Mouse (Mus musculus) hematopoietic stem cell, adult 5-6 weeks (primary cell): ENCODE measurements around the gene Lyrm2. TPM values are rescaled to one million over a fixed set of nuclear protein-coding genes. Genes with fewer than 3 reads are reported as not detected.

Experiments used
- ATAC-seq, 2 experiments: fragments of 125-278 bp in 1 of 2; replicated peaks in 1 of 2; 2 replicates each; pipeline ENCODE4 v1.8.0; 2016 to 2017; ENCODE audit warnings: inconsistent platforms in 2 of 2, mild to moderate bottlenecking in 2 of 2, moderate number of reproducible peaks in 2 of 2, low read depth in 1 of 2, moderate TSS enrichment in 1 of 2; ENCODE audit not compliant: low FRiP score in 2 of 2, poor library complexity in 2 of 2, severe bottlenecking in 2 of 2, insufficient read depth in 1 of 2, low TSS enrichment in 1 of 2
- total RNA-seq: library from RNA; stranded (forward); fragments of 172-1452, 232-1000 nt; gene quantifications from 2 replicates; pipeline ENCODE4 v1.2.3, GENCODE M21; 2017

The Lyrm2 gene
- total RNA-seq: 57.4 and 69.7 TPM in 2 replicates

DNA sequence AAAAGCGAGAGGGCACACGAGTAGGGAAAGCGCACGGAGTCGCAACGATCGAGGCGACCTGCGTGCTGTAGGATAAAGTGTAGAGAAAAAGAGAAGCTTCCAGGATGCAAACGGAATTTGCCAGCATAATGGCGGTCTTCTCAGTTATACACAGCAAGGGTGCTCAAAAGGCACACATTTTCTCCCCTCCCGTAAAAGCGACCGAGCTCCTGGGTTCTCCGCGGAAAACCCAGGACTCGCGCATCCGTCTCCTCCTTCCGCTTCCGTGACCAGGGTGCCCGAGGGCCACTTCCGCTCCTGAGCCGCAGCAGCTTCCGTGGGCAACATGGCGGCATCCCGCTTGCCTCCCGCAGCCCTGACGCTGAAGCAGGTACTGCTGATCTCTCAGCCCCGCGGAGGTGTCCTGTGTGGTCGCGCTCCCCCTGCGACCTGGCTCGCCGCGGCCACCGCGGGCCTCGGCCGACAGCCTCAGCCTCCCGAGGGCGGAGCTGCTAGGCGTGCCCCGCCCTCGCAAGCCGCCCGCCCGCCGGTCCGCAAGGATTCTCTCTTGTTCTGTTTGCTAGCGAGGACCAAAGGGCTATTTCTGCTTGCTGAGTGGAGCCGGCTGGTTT, at the start of gene Lyrm2:
TSS of gene Lyrm2 (plus strand) at position 288 of the 611 bp plus-strand sequence.
- ATAC-seq: peak; percentile 91 to 99

DNA sequence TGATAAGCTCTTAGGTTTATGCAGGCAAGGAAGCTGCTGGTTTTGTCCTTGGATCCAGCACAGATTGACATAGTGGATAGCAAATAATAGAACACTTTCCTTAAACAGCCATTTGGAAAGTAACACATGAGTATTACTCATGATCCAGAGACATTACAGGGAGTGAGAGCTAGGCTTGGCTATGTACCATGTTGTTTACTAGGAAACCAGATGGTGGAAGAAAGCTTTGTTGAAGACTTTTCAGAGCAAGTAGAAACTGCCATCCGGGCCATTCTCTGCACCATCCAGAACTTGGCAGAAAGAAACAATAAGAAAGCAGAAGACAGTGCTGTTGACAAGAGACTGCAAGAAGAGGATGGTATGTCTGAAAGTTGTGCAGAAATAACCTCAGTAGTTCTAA, 49.3 kb upstream of the Lyrm2 start:
- ATAC-seq: no peak

DNA sequence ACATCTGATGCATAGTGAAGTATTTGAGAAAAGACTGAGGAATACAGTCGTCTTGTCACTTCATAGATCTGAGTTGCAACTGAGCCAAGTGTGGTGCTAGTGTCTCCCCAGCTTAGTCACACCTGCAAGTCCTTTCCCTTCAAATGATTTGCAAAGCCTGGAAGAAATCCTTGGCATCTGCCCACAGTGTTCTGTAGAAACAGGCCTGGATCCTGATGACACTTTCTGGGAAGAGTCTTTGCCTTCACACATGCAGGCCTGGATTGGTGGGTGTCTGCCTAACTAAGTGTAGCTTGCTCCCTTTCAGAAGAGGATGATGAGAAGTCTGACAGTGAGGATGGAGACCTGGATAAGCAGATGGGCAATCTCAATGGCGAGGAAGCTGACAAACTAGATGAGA, 42.6 kb upstream of the Lyrm2 start:
- ATAC-seq: no peak

DNA sequence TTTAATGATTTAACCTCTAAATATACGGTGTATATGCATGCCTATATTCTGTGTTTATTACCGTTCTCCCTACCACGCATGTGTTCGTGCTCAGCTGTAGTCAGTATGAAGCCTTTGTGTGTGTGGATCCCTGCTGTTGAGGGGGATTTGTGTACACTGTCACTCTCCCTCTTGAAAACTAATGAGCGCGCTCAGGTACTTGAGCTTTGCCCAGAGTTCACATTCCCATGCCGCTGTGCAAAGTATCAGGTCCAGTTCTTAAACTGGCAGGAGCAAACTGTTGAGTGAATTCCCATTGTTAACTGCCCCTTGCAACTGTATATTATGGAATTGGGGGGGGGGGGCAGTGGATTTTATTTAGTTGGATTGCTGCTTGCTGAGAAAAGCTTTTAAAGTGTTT, 32.6 kb upstream of the Lyrm2 start:
- no peak for ATAC-seq

DNA sequence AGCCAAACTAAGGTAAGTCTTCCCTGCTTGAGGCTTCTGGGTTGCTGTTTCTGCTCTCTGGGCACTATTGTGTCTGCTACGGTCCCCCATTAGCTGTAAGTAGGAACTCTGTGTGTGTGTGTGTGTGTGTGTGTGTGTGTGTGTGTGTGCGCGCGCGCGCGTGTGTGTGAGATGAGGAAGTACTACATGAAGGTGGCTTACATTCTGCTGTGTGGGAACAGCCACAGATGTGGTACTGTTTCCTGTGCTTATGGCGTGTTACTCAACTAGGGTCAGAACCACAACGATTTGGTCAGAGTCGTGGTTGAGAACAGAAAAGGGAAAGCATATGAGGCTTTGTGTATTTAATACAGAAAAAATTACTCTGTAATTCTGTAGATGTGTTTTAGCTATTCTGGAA, 32.0 kb upstream of the Lyrm2 start:
- ATAC-seq: peak; percentile 98 to 100

DNA sequence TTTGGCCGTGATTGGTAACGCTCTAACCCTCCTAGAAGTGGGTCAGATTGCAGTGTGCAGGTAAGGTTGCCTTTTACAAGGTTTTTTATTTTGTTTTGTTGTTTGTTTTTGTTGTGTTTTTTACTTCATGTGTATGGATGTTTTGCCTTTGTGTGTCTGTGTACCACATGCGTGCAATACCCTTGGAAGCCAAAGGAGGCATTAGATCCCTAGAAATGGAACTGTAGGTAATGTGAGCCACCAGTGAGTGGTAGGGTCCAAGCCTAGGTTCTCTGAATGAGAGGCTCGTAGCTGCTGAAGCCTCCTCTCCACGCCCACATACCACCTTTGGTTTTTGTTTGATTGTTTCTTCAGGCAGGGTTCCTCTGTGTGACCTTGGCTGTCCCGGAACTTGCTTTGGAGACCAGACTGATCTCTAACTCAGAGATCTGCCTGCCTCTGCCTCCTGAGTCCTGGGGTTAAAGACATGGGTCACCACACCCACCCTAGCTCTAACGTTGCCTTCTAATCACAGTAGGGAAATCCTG, 29.7 kb upstream of the Lyrm2 start:
- no peak for ATAC-seq

DNA sequence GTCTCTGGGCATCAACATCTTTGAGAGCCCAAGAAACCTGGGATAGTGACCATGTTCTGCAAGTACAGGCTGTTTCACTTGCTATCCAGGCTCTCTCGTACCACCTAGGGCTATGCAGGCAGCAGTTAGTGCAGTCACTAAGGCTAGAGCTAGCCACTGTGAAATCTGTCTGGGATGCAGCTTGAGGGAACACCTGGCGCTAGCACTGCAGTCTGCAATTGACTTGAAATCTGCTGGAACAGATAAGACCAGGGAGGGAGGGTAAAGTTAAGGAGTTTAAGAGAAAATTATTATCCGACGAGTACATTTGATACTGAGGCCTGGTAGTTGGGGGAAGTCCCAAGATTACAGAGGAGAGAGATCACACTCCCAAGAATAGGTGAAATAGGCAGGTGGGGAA, 20.1 kb upstream of the Lyrm2 start:
- no peak for ATAC-seq

DNA sequence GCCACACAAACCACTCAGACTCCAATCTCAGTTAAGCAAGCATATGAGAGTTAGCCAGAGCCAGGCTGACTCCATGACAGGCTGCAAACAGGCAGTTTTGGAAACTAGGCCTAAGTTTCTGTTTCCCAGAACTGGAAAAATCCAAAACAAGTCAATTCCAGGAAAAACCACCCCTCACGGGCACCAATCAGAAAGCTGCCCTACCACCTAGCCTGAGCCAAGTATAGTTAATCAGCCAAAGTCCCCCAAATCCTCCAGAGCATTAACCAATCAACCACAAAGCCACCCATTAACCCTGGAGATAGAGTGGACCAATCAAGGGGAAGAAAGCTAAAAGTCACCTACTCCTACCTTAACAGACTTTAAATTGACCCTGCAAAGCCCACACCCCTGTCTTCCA, 12.9 kb upstream of the Lyrm2 start:
- no peak for ATAC-seq

DNA sequence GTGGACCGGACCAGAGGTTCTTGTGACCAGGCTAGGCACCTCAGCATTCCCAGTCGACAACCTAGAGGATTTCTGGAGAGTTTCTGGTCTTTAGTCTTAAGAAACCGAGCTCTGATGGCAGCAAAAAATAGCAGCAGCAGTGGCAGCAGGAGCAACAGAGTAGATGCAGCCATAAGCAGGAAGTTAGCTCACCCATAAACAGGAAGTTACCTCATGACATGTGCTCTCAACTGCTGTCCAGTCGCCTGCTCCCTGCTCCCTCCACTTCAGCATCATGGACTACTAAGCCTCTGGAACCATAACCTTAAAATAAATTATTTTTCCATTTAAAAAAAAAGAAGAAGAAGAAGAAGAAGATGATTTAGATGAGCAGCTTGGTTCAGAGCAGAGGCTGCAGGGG, 11.0 kb upstream of the Lyrm2 start:
- ATAC-seq: no peak

DNA sequence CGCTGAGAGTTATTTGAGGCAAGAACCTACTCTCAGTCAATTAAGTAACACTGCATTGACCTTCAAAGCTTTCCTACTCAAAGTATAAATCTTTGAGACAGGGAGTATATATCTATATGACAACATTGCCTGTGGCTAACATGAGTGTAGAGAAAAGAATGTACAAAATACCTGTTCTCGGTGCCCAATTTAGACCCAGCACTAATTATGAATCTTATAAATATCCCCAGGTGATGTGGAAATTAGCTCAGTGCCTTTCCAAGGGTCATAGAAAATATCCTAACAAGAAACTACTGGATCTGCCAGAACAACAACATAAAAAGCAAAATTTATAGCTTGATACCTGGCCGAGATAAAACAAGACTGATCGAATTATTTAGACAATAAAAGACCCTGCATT, 1.1 kb upstream of the Lyrm2 start:
- no peak for ATAC-seq

DNA sequence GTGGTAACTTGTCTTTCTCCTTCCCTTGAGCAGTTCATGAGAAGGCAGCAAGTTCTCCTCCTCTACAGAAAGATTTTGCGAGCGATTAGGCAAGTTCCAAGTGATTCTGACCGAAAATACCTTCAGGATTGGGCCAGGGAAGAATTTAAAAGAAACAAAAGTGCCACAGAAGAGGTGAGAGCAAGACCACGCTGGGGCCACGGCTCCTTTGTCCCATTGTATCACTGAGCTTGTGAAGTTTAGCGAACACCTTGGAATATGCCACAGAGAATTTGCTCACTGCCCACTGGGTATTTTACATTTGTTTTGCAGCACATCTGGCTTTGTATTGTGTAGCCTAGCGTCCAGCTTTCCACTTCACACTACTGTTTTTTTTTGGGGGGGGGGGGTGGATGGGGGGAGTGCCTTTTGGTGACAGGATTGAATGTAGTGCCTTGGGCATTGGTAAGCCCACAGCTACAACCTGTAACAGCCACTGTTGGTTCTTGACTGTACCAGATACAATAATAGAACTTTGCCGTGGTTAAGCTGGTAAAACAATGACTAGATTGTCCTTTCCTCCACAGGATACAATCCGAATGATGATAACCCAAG, 621 bp downstream of the Lyrm2 start:
- 0 out of 4 replicates have a peak, but pooled peaks of 1 of the 2 experiments have one; percentile 11 for ATAC-seq

DNA sequence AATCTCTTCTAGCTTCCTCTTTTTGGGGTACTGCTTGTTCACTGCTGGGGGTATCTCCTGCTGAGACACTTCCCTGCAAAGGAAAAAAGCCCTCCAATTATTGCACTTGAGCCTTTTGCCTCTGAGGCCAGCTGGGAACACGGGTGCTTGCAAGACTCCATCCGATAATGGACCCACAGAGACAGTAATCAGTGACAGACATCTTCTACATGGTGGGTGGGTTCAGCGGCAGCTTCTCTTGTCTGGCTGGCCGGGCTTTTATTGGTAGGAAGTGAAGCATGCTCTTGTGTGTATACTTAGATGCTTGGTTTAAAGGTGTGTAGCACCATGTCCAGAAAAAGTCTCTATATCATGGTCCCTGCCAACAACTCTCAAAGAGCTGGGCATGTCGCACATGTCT, 17.4 kb downstream of the Lyrm2 start:
- ATAC-seq: no peak

DNA sequence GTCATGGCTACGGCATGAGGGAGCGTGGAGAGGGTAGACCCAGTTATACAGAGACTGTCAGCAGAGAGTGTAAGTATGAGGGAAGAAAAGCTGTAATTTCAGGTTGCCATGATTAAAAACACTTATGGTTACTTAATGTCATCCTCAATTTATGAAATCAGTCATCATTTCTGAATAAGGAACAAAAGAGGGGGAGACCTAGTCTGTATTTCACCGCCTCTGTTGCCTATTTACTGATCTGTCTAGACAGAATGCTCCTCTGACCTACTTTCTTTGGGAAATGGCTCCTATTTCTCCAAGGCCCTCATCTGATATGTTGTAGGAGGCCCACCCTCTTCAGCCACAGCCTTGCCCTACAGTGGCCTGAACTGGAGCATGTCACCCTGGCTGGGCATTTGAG, 20.6 kb downstream of the Lyrm2 start:
- ATAC-seq: no peak

DNA sequence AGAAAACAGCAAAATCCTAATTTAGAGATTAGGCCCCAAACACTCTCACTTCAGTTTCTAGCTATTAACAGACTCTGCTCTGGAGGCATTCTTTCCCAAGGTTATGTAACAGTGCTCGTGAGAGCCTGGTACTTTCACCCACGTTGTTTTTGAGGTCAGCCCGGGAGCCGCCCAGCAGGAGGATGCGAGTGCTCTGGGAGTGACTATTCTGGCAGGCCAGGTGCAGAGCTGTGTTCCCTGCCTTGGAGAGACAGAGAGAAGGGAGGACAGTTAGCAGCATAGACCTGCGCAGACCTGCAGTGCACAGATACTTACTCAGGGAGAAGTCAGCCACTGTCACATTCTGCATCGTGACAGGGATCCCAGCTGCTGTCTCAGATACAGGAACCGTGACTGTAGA, 24.2 kb downstream of the Lyrm2 start:
- ATAC-seq: no peak

DNA sequence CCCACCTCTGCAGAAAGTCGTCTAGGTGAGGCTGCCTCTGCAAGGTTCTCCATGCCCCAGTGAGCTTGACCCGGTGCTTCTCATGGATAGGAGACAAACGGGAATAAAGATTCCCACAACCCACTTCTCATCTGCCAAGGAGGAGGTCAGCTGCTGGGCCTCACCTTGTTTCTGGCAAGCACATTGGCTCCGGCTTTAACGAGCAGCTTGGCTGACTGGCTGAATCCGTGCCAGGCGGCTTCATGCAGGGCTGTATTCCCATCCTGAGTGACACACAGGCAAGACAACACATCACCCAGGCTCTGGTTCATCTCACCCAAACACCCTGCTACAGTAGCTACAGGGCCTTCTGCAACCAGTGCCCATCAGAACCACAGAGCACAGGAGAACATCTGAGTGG, 26.9 kb downstream of the Lyrm2 start:
- no peak for ATAC-seq

DNA sequence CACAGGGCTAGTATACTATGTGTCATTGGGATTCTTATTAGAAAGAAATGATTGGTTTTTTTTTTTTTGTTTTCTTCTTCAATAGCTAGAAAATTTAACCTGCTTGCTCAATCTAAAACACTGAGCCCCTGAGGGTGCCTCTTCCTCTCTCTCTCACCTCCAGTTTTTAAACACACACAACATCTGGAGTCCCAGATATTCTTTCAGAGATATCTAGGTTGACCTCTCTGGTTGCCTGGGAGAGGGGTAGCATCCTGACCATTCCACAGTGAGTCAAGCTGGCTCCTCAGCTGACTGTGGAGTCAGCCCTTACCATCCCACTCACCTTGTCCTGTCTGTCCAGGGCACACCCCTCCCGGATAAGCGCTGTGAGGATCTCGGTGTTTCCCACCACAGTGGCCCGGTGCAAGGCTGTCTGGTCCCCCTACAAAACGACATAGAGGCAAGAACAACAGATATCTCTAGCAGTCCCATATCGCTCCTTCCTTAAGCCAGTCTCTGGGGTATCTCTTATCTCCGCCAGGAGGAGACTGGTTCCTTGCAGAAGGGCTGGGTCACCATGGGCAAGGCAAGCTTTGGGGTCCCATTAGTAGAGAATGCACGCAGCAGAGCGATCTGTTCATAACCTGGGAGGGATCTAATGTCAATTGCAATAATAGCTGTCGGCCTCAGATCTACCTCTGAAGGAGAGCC, 28.5 kb downstream of the Lyrm2 start:
- no peak for ATAC-seq

DNA sequence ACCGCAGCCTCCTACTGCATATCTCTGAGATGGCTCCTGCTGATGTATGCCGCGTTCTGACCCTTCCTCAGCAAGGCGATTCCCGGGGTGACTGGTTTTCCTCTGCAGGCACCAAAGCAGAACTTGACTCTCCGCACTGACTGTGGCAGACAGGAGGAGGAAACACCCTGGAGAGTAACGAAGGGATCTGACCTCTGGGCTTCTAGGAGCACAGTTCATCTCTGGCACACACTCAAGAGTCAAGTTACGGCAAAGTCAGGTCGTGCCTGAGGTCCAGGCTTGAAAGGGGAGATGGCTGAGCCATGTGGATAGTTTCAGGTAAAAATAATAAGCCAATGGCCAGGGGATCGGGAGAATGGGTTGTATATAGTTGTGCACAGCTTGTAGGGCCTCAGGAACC, 29.3 kb downstream of the Lyrm2 start:
- no peak for ATAC-seq

DNA sequence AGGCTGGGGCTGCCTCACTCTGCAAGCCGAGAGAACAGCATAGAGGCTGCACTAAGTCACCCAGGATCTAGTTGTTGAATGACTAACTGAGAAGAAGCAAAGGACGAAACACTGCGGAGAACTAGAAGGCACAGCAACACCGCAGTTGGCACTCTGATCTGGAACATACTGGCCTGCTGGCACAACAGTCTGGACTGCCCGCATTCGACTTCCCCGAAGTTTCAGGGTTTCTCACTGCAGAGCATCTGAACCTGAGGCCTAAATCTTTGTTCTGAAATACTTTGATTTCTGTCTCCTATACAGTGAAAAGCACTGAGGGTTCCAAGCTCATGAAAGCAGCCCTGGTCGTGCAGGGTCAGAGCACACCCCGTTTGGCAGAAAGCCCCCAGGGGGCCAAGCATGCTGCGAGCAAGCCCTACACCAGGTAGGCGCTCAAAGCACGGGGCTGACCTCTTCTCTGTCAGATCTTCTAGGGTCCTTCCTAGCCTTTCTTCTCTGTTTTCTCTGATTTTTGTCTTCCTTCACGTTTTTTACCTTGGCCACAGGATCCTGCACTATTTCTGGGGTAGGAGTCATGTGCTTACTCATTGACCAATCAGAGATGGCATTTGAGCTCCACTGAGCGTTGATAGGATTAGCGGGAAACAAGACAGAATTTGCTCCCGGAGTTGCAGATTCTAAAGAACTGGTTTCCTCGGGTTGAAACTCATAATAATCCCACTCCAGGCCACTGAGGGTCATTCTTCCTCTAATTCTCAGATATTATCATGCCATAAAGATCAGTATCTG, 33.6 kb downstream of the Lyrm2 start:
- ATAC-seq: peak; percentile 51 to 67; a peak in 3 of 4 replicates
